Mouse (Mus musculus) heart, postnatal 14 days (tissue): Measurements from ENCODE around the gene Grn. TPM values are rescaled to one million over a fixed set of nuclear protein-coding genes. Genes with fewer than 3 reads are reported as not detected.

Experiments used
- DNase-seq, 2 experiments: peaks; one replicate each; pipeline ENCODE4 v3.0.0; 2021 to 2022
- intact Hi-C: fragments of 180-260 bp; cut with DNase I; formaldehyde crosslinking; loops from one replicate; pipeline ENCODE4 v1.15.1; 2025
- microRNA-seq, 2 experiments: library from miRNA; unstranded; fragments of <30 nt; microRNA quantifications; one replicate each; pipeline ENCODE4 v1.2.0; 2021 to 2022
- total RNA-seq, 2 experiments: library from RNA; stranded (reverse); gene quantifications; 2 replicates each; pipeline ENCODE4 v1.2.3; 2021

The Grn gene
- total RNA-seq, 2 experiments from 2014 or later: 130 to 136 TPM

DNA sequence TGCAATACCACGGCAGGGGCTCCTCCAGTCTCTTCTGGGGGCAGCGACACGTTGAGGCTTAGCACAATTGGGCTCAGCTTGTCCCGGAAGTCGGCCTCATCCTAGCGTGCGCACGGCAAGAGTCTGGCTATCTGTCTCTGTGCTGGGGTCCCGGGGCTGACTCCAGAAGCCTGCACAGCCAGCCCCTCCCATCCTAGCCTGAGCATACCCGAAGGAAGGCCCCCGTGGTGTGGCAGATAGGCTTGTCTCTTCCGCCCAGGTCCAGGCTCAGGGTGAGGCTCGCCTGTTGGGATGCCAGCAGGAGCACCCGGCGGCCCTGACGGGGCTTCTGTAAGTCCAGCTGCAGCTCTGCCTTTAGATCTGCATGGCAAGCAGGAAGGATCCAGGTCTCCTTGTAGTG is 30.4 kb downstream of the Grn start:
- intact Hi-C loops: no loop called here
- no peak for DNase-seq

DNA sequence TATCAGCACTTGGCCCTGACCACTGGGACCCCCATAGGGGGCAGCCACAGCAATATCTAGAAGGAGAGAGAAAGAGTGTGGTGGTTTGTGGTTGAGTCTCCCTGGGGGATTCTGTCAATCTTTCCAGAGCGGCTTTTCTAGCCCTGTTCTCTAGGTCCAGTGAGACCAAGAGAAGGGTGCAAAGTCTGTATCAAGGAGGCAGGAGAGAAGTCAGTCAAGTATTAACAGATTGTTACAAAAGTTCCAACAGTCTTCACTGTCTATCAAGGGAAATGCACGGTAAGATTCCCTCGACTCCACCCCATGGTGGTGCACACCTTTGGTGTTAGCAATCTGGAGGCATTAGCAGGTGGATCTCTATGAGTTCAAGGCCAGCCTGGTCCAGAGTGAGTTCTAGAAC is 31.6 kb downstream of the Grn start:
- intact Hi-C loops: no loop called here
- DNase-seq: no peak

DNA sequence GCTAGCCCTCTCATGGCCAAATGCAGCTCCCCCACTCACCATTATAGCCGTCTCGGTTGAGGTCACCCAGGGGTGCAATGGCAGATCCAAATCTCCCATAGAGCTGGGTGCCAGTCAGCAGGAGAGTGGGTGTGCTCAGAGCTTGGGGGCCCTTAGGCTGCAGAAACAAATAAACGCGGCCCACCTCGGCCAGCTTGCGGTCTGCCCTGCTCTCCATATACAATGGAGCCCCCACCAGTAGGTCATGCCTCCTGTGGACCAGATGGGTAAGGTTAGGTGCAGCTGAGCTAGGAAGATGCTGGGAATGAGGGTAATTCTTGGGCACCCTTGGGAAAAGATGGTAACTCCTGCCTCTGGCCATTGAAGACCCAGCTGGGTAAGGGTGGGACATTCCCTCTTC is 34.8 kb downstream of the Grn start:
- intact Hi-C loops: no loop called here

DNA sequence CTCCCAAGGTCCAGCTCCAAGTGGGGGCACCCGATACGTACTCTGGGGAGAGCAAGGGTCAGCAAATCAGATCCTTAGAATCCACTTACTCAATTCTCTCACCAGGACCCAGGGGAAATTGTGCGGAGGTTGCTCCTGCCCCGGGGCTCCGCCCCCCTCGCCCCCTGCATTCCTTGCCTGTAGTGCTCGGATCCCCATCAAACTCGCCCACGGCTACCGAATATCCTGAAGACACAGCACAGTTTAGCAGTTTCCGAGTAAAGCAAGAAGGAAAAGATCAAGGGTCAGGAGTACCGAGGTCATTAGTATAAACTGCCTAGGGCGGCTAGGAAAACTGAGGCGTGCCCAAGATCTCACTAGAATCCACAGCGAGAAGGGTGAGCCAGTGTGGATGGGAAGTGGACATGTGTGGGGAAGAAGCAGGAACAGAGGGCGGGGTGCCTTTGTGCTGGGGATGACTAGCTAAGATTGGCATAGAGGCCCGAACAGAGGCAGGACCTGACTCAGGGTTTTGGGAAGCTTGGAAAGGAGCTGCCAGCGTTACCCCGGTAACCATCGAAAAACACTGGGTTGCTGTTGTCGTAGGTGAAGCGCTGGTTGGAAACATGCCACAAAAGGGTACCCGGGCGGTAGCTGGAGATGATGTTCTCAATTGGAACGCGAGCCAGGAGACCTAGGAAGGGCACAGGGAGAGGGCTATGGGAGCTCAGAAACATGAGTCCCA is 35.8 kb downstream of the Grn start:
- peak; percentile 62 to 68 for DNase-seq

More for the DNA sequence above, 34.8 kb downstream of the Grn start:
- no peak for DNase-seq

DNA sequence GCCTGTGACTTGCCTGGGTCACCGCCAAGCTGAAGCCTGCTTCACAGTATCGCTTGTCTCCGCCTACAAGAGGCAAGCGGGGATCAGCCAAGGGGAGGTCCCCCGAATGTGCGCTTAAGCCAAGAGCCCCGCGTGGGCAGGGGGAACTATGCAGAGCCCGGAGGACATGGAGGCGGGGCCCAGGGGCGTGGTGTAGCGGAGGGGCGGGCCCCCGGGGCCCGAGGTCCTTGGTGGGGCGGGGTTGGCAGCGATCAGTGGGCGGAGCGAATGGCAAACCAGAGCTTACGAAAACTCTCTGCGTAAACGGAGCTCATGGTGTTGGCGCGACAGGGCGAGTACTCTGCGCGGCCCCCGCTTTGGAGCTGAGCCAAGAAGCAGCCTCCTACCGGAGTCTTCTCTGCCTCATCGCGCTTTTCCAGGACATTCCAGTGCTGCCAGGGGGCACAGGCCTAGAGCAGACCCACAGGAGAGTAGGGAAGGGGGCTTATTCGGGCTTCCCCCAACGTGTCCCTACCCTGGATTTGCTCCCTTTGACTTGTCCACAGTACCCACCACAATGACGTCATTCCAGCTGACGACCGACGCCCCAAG is 37.0 kb downstream of the Grn start:
- peak; percentile 99 to 100 for DNase-seq
- intact Hi-C loops: no loop called here

More for the DNA sequence above, 35.8 kb downstream of the Grn start:
- intact Hi-C loops: no loop called here

DNA sequence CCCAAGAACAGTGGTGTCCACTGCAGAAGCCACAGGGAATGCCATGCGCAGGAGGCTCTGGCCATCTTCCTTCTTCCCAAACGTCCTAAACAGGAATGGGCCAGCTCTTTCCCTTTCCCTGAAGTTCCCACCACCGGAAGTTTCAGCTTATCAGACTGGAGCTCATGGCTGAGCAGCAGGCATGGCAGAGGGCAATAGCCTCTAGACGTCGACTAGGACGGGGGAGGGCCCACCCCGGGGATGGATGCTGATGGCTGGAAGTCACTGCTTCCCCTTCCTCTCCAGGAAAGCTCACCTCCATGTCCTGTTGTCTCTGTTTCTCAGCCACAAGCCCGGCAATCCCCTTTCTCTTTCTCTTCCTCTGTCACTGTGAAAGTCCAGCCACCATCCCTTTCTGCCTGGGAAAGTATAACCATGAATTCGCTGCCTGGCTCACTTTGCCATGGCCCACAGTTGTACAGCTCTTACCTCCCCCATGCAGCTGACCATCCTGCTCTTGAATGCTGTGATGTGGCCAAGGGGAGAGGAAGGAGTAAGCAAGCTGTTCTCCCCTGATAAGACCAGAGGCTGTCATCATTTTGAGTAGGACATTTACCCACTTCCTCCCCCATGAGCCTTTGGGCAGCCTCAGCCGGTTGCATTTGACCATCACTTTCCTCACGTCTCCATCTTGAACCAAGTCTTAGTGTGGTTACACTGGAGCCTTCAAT is 39.7 kb downstream of the Grn start, which contains the start of gene Itga2b:
Gene Itga2b (minus strand): TSS at position 475 of the 710 bp plus-strand sequence.
- no peak for DNase-seq
- intact Hi-C loops: no loop called here

DNA sequence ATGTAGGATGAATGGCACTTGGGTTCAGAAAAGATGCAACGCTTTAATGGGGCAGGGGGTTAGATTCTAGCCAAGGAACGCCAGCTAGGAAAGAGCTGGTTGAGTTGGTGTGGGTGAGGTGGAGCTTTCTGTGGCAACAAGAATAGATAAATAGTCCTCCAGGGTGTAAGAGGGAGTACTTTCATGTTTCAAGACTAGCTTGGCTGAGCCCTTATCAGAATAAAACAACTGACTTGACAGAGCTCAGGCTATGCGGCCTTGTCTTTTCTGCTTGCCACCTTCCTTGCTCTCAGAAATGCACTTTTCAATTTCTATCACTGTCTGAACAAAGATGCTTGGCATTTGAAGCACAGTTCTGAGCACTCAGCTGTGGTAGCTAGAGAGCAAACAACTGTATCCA is 44.9 kb downstream of the Grn start:
- intact Hi-C loops: no loop called here
- DNase-seq: no peak

DNA sequence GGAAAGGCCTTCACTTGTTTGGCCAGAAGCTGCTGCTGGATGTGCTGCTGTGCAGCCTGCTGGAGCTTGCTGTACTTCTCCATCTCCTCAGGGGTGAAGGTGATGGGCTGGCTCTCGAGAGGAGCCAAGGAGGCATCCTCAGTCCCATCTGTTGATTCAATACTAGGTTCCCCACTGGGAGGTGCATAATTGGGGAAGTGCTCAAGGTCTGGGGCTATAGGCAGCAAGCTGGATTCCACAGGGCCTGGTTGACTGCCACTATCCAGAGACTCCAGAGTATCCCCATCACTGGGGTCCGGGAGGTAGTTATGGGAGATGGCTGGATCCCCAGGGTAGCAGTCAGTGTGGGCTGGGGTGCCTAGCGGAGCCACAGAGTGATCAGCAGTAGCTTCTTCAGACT is 48.6 kb downstream of the Grn start:
- intact Hi-C loops: no loop called here
- DNase-seq: no peak

DNA sequence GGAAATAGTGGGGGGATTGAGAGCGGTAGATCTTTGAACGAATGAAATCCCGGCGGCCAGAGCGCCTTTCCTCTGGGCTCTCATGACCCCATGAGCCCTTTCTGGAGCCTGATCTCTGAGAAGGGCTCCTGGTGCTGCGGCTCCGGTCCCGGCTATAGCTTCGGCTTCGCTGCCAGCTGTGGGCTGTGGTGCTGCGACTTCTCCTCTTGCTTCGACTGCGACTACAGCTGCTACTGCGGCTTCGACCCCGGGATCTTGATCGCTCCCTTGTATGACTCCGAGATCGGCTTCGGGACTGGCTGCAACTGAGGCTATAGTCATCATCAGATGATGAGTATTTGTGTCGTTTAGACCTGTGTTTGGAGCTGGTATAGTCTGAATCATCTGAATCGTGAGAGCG is 49.5 kb downstream of the Grn start:
- intact Hi-C loops: no loop called here
- DNase-seq: no peak

DNA sequence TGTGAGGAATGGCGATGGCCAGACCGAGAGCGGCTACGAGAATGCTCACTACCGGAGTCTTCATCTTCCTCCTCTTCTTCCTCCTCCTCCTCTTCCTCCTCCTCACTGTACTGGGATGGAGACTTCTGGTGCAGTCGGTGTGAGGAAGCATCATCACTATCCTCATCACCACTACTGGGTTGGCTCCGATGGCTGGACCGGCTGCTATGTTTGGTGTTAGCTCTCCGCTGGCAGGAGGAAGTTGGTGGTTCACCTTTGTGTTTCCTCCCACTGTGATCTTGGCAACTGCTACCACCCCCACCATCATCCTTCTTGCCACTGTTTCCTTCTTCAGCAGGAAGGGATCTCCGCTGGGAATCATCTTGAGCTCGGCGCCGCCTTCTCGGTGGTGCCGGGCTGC is 50.0 kb downstream of the Grn start:
- no peak for DNase-seq
- intact Hi-C loops: loop anchor here (5.0 kb wide), 1 partner anchor 172 kb away; no protein-coding TSS in a partner anchor

DNA sequence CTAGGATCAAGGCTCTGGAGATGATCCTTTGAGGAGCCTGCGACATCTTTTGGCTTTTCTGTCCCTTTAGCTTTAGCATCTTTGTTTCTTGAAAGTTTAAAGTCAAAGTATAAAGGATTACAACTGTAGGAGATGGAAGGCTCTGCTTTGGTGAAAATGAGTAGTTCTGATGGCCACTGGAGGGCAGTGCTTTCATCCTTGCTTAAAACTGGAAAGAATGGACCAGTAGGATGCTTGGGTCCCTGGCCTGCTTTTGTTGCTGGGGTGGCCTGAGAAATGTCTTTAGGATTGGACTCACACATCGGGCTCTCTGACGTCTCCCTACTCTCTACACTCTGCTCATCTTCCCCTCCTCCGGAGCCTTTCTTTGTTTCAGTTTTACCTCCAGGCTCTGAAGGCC is 50.8 kb downstream of the Grn start:
- intact Hi-C loops: loop anchor here (5.0 kb wide), 1 partner anchor 171 kb away; no protein-coding TSS in a partner anchor
- no peak for DNase-seq

DNA sequence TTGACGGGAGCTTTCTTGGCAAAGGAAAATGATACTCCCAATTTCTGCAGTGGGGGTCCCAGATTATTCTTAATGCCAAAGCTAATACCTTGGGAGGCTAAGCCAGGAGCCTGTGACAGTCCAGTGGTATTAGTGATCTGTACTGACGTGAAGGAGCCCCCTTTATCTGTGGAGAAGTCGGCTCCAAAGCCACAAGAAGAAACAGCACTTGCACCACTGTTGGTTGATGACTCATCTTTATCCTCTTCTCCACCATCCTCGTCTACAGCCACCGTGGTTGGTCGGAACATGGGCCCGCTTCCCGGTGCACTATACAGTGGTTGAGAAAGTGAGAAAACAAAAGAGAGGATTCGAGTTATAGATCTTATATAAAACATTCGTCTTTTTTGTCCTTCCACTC is 51.7 kb downstream of the Grn start:
- intact Hi-C loops: loop anchor here (5.0 kb wide), 1 partner anchor 171 kb away; no protein-coding TSS in a partner anchor
- DNase-seq: no peak

Small RNA genes lying within 50 kb of the gene (microRNA-seq; reads per million reads assigned to microRNA genes)
- gene Mir6930: 0 to 0.24 reads per million in 2 experiments

Other genes with a start within 250 kb of the Grn start
- gene Lsm12, start 245.0 kb upstream of the Grn start, total RNA-seq: 10 to 100 TPM; 44.4 to 47.6 TPM
- 10 to 100 TPM; 35.0 to 35.7 TPM for gene G6pc3, start 240.7 kb upstream of the Grn start, total RNA-seq
- gene Hdac5, start 200.1 kb upstream of the Grn start, total RNA-seq: 100 to 1,000 TPM; 122 to 138 TPM
- under 1 TPM; 0.74 to 0.83 TPM for gene BC030867, start 181.4 kb upstream of the Grn start, total RNA-seq
- gene Asb16, start 161.6 kb upstream of the Grn start, total RNA-seq: under 1 TPM; 0.61 to 0.62 TPM
- 10 to 100 TPM; 26.6 TPM for gene Tmub2, start 145.4 kb upstream of the Grn start, total RNA-seq
- gene Atxn7l3, start 133.7 kb upstream of the Grn start, total RNA-seq: 10 to 100 TPM; 26.5 to 29.5 TPM
- gene Ubtf, start 110.6 kb upstream of the Grn start, total RNA-seq: 10 to 100 TPM; 60.1 to 69.7 TPM
- 10 to 100 TPM; 22.7 to 23.0 TPM for gene Slc4a1, start 64.1 kb upstream of the Grn start, total RNA-seq
- under 1 TPM in 1 of 2 experiments, not detected in 1; 0.29 TPM for gene Rundc3a, start 36.9 kb upstream of the Grn start, total RNA-seq
- 100 to 1,000 TPM; 163 to 176 TPM for gene Slc25a39, start 22.4 kb upstream of the Grn start, total RNA-seq
- 10 to 100 TPM; 10.5 to 11.4 TPM for gene Fam171a2, start 17.4 kb downstream of the Grn start, total RNA-seq
- 1 to 10 TPM; 3.1 to 3.3 TPM for gene Itga2b, start 39.8 kb downstream of the Grn start, total RNA-seq
- 10 to 100 TPM; 24.7 to 25.7 TPM for gene Gpatch8, start 126.1 kb downstream of the Grn start, total RNA-seq
- gene Gm11627, start 149.1 kb downstream of the Grn start, total RNA-seq: 1 to 10 TPM in 1 of 2 experiments, under 1 TPM in 1; 0.69 to 1.8 TPM
- gene Fzd2, start 174.1 kb downstream of the Grn start, total RNA-seq: 1 to 10 TPM; 5.6 to 7.3 TPM
- gene Meioc, start 233.4 kb downstream of the Grn start, total RNA-seq: not detected